ENCODE assay signal across 8 mouse cellular contexts in the genomic region with DNA sequence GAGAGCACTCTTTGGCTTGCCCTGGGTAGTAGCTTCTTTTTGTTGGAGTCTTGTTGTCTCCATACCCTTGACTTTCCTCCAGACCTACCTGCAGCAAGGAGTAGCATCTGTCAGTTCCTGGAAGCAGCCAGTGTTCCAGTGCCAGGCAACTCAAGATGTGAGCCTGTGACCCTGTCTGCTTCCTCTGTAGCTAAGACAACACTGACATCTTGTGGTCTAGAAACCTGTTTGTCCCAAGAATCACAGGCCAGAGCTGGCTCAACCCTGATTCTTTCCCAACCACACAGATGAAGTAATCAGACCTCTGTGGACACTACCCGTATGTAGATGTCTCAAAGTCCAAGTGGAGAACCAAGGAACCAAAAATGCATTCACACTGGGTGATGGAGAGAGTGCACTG.
A peak's percentile ranks its signal among the peaks of the same experiment; 100 is the strongest.
DNase-seq lines count a peak whose midpoint lies in the region; ATAC-seq lines count a peak whose summit lies in the region.

No protein-coding gene starts in this region.

- H3K36me3 ChIP-seq in kidney, embryonic 16.5 days (ENCODE audit: insufficient read depth, low read length) = no peaks in the 10 kb centered on the region
- H3K36me3 ChIP-seq in forebrain, embryonic 16.5 days (ENCODE audit: control insufficient read depth, insufficient read depth) = no peaks in the 10 kb centered on the region
- H3K36me3 ChIP-seq in midbrain, embryonic 14.5 days (ENCODE audit: control insufficient read depth, insufficient read depth, low read length) = no peaks in the 10 kb centered on the region

- ATAC-seq in kidney, embryonic 16.5 days (ENCODE audit: low FRiP score, low TSS enrichment) = no peak
- peak; percentile 69; the same call in 1 of the 2 replicates for ATAC-seq in forebrain, embryonic 16.5 days
- ATAC-seq in midbrain, embryonic 14.5 days (ENCODE audit: low FRiP score, low TSS enrichment) = peak; percentile 61
- no peak for ATAC-seq in monocyte, adult 5-6 weeks (replicated peaks; ENCODE audit: insufficient number of reproducible peaks, low FRiP score, low TSS enrichment, poor library complexity, severe bottlenecking)

- no peaks in the 10 kb centered on the region for H3K4me1 ChIP-seq in kidney, embryonic 16.5 days (ENCODE audit: insufficient read depth, low read length)
- H3K4me1 ChIP-seq in forebrain, embryonic 16.5 days (replicated peaks; ENCODE audit: control insufficient read depth, insufficient read depth, low read length) = no peaks in the 10 kb centered on the region
- no peaks in the 10 kb centered on the region for H3K4me1 ChIP-seq in midbrain, embryonic 14.5 days (ENCODE audit: control insufficient read depth, insufficient read depth, low read length)

- H3K4me2 ChIP-seq in kidney, embryonic 16.5 days (replicated peaks; ENCODE audit: low read depth, low read length) = no peak overlapping the region
- no peak overlapping the region for H3K4me2 ChIP-seq in forebrain, embryonic 16.5 days (ENCODE audit: low read length)
- no peak overlapping the region for H3K4me2 ChIP-seq in midbrain, embryonic 14.5 days (ENCODE audit: low read length)

- DNase-seq in kidney, adult 9 months = peak; percentile 5
- DNase-seq in ZHBTc4 (ENCODE audit: low read depth, low spot score) = peak; percentile 20
- DNase-seq in midbrain, embryonic 14.5 days = peak; percentile 84
- no peak for DNase-seq in gastrocnemius, postnatal 25 days
- DNase-seq in lung, postnatal 10 days = no peak

- H3K9me3 ChIP-seq in kidney, embryonic 16.5 days (ENCODE audit: low read length) = no peaks in the 10 kb centered on the region
- no peaks in the 10 kb centered on the region for H3K9me3 ChIP-seq in forebrain, embryonic 16.5 days (ENCODE audit: control insufficient read depth, low read length)
- H3K9me3 ChIP-seq in midbrain, embryonic 14.5 days (ENCODE audit: control insufficient read depth, low read length) = no peaks in the 10 kb centered on the region

- no peak overlapping the region for H3K9ac ChIP-seq in kidney, embryonic 16.5 days (replicated peaks; ENCODE audit: low read length)
- H3K9ac ChIP-seq in forebrain, embryonic 16.5 days (replicated peaks; ENCODE audit: low read depth, low read length) = no peak overlapping the region
- H3K9ac ChIP-seq in midbrain, embryonic 14.5 days (replicated peaks; ENCODE audit: low read length) = no peak overlapping the region

- H3K4me3 ChIP-seq in kidney, embryonic 16.5 days (ENCODE audit: low read length) = no peak overlapping the region
- no peak overlapping the region for H3K4me3 ChIP-seq in forebrain, embryonic 16.5 days (replicated peaks; ENCODE audit: low read length)
- no peak overlapping the region for H3K4me3 ChIP-seq in midbrain, embryonic 14.5 days (replicated peaks; ENCODE audit: low read depth, low read length)

- WGBS in kidney, embryonic 16.5 days = 58% methylated on average over 1 of the region's 1 CpGs
- 74% methylated on average over 1 of the region's 1 CpGs for WGBS in forebrain, embryonic 16.5 days
- WGBS in midbrain, embryonic 14.5 days = 56% methylated on average over 1 of the region's 1 CpGs

- H3K27ac ChIP-seq in kidney, embryonic 16.5 days (ENCODE audit: low read length) = no peak overlapping the region
- no peak overlapping the region for H3K27ac ChIP-seq in forebrain, embryonic 16.5 days (ENCODE audit: low read length)
- H3K27ac ChIP-seq in midbrain, embryonic 14.5 days (replicated peaks; ENCODE audit: low read depth, low read length) = no peak overlapping the region

- H3K27me3 ChIP-seq in kidney, embryonic 16.5 days (ENCODE audit: insufficient read depth, low read length) = no peaks in the 10 kb centered on the region
- H3K27me3 ChIP-seq in forebrain, embryonic 16.5 days (replicated peaks; ENCODE audit: control insufficient read depth, insufficient read depth, low read length) = no peaks in the 10 kb centered on the region
- H3K27me3 ChIP-seq in midbrain, embryonic 14.5 days (ENCODE audit: control insufficient read depth, insufficient read depth, low read length) = no peaks in the 10 kb centered on the region

Comparison
In these comparisons a context has a peak if more than half of its experiments do, and no peak if none do; other contexts are left out.
1. DNase-seq: peak in kidney, adult 9 months (single experiment), ZHBTc4 (single experiment) and midbrain, embryonic 14.5 days (single experiment); none in gastrocnemius, postnatal 25 days (single experiment) and lung, postnatal 10 days (single experiment).
2. ATAC-seq: peak in forebrain, embryonic 16.5 days (single experiment) and midbrain, embryonic 14.5 days (single experiment); none in kidney, embryonic 16.5 days (single experiment) and monocyte, adult 5-6 weeks (single experiment).